9 mouse cellular contexts compared by ENCODE assay signal in the genomic region with DNA sequence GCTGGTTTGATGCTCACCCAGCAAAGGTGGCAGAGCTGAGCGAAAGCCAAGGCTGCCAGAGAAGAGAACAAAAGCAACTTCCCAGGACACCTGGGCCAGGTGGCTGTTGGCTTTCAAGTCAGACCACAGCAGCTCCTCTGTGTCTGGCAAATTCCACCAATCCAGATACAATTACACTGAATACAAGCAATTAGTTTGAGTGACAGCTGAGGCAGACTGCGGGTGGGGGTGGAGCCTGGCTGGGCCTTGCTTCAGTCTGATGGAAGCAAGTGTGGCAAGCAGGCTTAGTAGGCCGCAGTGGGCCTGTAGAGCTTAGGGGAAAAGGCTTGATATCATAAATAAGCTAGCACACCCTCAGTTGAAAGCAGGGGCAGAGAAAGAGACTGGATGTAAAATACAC.
DNase-seq lines count a peak whose midpoint lies in the region; ATAC-seq lines count a peak whose summit lies in the region.
"Had no signal": no experiment of that assay in that cellular context is flagged by ENCODE, and none has a peak within 500 bp of the region (broad histone marks: within the 10 kb centered on the region; RNA-seq: fewer than 3 reads in every experiment).

No protein-coding gene starts in this region.

- DNase-seq in right cerebral cortex, postnatal 10 days (ENCODE audit: low spot score in 2 of 2), result peak; percentile 59 to 68
- no peak for DNase-seq in right cerebral cortex, postnatal 4 days
- peak; percentile 74 for DNase-seq in forebrain, embryonic 11.5 days (ENCODE audit: low spot score)
- peak; percentile 48 for DNase-seq in limb, embryonic 11.5 days (ENCODE audit: low spot score)
- no peak for DNase-seq in spleen, postnatal 36 days (ENCODE audit: low spot score in 2 of 2)
- no peak for DNase-seq in thymus, postnatal 0 days (ENCODE audit: low spot score)
- DNase-seq in gastrocnemius, postnatal 10 days, result no peak
- DNase-seq: liver, embryonic 13.5 days; spleen, adult 18-20 months had no signal

- WGBS in forebrain, embryonic 11.5 days, result 33% methylated on average over 3 of the region's 3 CpGs
- 52% methylated on average over 3 of the region's 3 CpGs for WGBS in limb, embryonic 11.5 days

- no peaks in the 10 kb centered on the region for H3K27me3 ChIP-seq in forebrain, embryonic 11.5 days (ENCODE audit: control insufficient read depth, insufficient read depth, low read length)
- no peaks in the 10 kb centered on the region for H3K27me3 ChIP-seq in limb, embryonic 11.5 days (ENCODE audit: control insufficient read depth, insufficient read depth, low read length)
- H3K27me3 ChIP-seq: liver, embryonic 13.5 days had no signal

- H3K27ac ChIP-seq in forebrain, embryonic 11.5 days (ENCODE audit: low read depth, low read length), result 0 out of 2 replicates have a peak overlapping the region, but pooled peaks have one; percentile 37
- H3K27ac ChIP-seq in limb, embryonic 11.5 days (replicated peaks; ENCODE audit: low read depth, low read length), result no peak overlapping the region
- H3K27ac ChIP-seq: liver, embryonic 13.5 days had no signal

- H3K9me3 ChIP-seq in forebrain, embryonic 11.5 days (ENCODE audit: control insufficient read depth, low read length), result no peaks in the 10 kb centered on the region
- H3K9me3 ChIP-seq in limb, embryonic 11.5 days (ENCODE audit: control insufficient read depth, low read length), result no peaks in the 10 kb centered on the region
- H3K9me3 ChIP-seq: liver, embryonic 13.5 days had no signal

- H3K4me1 ChIP-seq in forebrain, embryonic 11.5 days (replicated peaks; ENCODE audit: control insufficient read depth, insufficient read depth, low read length), result peaks cover 4% of the 10 kb centered on the region; the same call in 1 of the 2 replicates
- no peaks in the 10 kb centered on the region for H3K4me1 ChIP-seq in limb, embryonic 11.5 days (ENCODE audit: control insufficient read depth, insufficient read depth, low read length)
- H3K4me1 ChIP-seq: liver, embryonic 13.5 days had no signal

- H3K4me2 ChIP-seq in forebrain, embryonic 11.5 days (ENCODE audit: low read depth, low read length, severe bottlenecking), result no peak overlapping the region
- H3K4me2 ChIP-seq in limb, embryonic 11.5 days (ENCODE audit: low read depth, severe bottlenecking), result no peak overlapping the region
- H3K4me2 ChIP-seq: liver, embryonic 13.5 days had no signal

- H3K4me3 ChIP-seq in forebrain, embryonic 11.5 days (ENCODE audit: low read depth, low read length), result no peak overlapping the region
- no peak overlapping the region for H3K4me3 ChIP-seq in limb, embryonic 11.5 days (ENCODE audit: low read depth, low read length)
- H3K4me3 ChIP-seq: liver, embryonic 13.5 days had no signal

- H3K9ac ChIP-seq in forebrain, embryonic 11.5 days (ENCODE audit: low read length), result no peak overlapping the region
- H3K9ac ChIP-seq in limb, embryonic 11.5 days (ENCODE audit: low read length), result no peak overlapping the region
- H3K9ac ChIP-seq: liver, embryonic 13.5 days had no signal

- H3K36me3 ChIP-seq in forebrain, embryonic 11.5 days (ENCODE audit: control insufficient read depth, insufficient read depth, low read length), result no peaks in the 10 kb centered on the region
- no peaks in the 10 kb centered on the region for H3K36me3 ChIP-seq in limb, embryonic 11.5 days (ENCODE audit: control insufficient read depth, insufficient read depth, low read length)
- H3K36me3 ChIP-seq: liver, embryonic 13.5 days had no signal

- ATAC-seq in forebrain, embryonic 11.5 days (replicated peaks; ENCODE audit: low FRiP score), result peak; percentile 89
- ATAC-seq in limb, embryonic 11.5 days (ENCODE audit: insufficient number of reproducible peaks, low FRiP score, low TSS enrichment, low read depth), result no peak

Comparison
In these comparisons a context has a peak if more than half of its experiments do, and no peak if none do; other contexts are left out.
1. DNase-seq: peak in right cerebral cortex, postnatal 10 days (2 of 2), forebrain, embryonic 11.5 days (single experiment) and limb, embryonic 11.5 days (single experiment); none in right cerebral cortex, postnatal 4 days (single experiment), spleen, postnatal 36 days (0 of 2), thymus, postnatal 0 days (single experiment) and gastrocnemius, postnatal 10 days (single experiment).